Mouse (Mus musculus) kidney, postnatal 10 days (tissue): ENCODE measurements around the gene Gm49673.
"Not testable (repeated sequence)": the region's sequence is repeated elsewhere in the genome, so short reads cannot be mapped to it uniquely, and the experiment has no call there.

ENCODE experiments used
- DNase-seq: peaks from one replicate; pipeline ENCODE4 v3.0.0; 2021; ENCODE audit warnings: mixed read lengths

The Gm49673 gene

DNA sequence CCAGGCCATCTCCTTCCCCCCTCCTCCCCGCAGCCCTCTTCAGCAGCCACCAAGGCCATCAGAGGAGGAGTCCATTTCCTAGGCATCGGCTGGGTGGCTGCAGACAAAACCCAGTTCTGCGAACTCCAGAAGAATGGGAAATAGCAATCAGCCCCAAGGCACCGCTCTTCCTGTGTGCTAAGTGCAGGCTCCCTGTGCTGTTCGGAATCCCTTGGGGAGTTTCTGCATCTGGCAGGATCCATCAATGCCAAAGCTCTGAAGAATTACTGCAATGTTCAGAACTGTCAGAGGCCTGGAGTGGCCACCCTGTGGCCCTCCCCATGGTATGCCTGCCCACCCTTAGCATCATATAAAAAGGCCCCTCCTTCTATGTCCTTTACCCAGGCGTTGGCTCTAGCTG is 110.6 kb downstream of the Gm49673 start:
- DNase-seq: not testable (repeated sequence)
